Mouse (Mus musculus) bone marrow macrophage, adult 2 months (primary cell): ENCODE measurements around the gene Aldh1a2.

Experiments used
- CTCF ChIP-seq: IDR thresholded peaks from 2 replicates; pipeline ENCODE4 v1.5.1; 2012; ENCODE audit warnings: low read depth, mild to moderate bottlenecking, low read length, moderate library complexity
- POLR2A ChIP-seq: IDR thresholded peaks from 2 replicates; pipeline ENCODE4 v1.6.1; 2012; ENCODE audit warnings: mild to moderate bottlenecking, low read depth, low read length, borderline replicate concordance

GRCm38 (mm10) chr9:71198826-71199225 lies 16.8 kb upstream of the Aldh1a2 start:
- no peak for TF ChIP-seq CTCF
- TF ChIP-seq POLR2A, result no peak
